Mouse (Mus musculus): ENCODE results near the gene Ube2q2. TPM values are rescaled to one million over a fixed set of nuclear protein-coding genes. Genes with fewer than 3 reads are reported as not detected.

The Ube2q2 gene
- total and polyA plus RNA-seq, 2 experiments from 2014 or later = 22.0 to 23.5 TPM

- Histone ChIP-seq H3K9ac (replicated peaks; ENCODE audit: low read depth, low read length) (no peak overlapping the region), H3K27me3 (ENCODE audit: control insufficient read depth, insufficient read depth, low read length) (no peaks in the 10 kb centered on the region), H3K9me3 (replicated peaks; ENCODE audit: control insufficient read depth, low read length) (no peaks in the 10 kb centered on the region), H3K27ac (ENCODE audit: low read depth) (no peak overlapping the region), H3K4me1 (ENCODE audit: control insufficient read depth, insufficient read depth) (no peaks in the 10 kb centered on the region), H3K4me2 (ENCODE audit: low read depth, low read length) (no peak overlapping the region), H3K4me3 (ENCODE audit: low read depth, low read length) (no peak overlapping the region), H3K36me3 (replicated peaks; ENCODE audit: control insufficient read depth, insufficient read depth, low read length) (no peaks in the 10 kb centered on the region)
- DNase-seq (ENCODE audit: low spot score) (no peak), ATAC-seq (ENCODE audit: insufficient read depth, low read depth) (no peak)
- WGBS = 78% methylated on average over 1 of the region's 1 CpGs
- TF ChIP-seq CTCF (IDR thresholded peaks at IDR 0.05; ENCODE audit: low read depth) (no peak), EP300 (IDR thresholded peaks at IDR 0.05; ENCODE audit: low read depth) (no peak)
Observed at GRCm38 (mm10) chr9:55114752-55115151, 33.9 kb upstream of the Ube2q2 start.

- TF ChIP-seq EP300 (IDR thresholded peaks at IDR 0.05; ENCODE audit: low read depth) (no peak), CTCF (IDR thresholded peaks at IDR 0.05; ENCODE audit: low read depth) (no peak)
- ATAC-seq (ENCODE audit: insufficient read depth, low read depth) (no peak), DNase-seq (ENCODE audit: low spot score) (no peak)
- Histone ChIP-seq H3K9me3 (replicated peaks; ENCODE audit: control insufficient read depth, low read length) (no peaks in the 10 kb centered on the region), H3K36me3 (replicated peaks; ENCODE audit: control insufficient read depth, insufficient read depth, low read length) (no peaks in the 10 kb centered on the region), H3K4me2 (ENCODE audit: low read depth, low read length) (no peak overlapping the region), H3K4me3 (ENCODE audit: low read depth, low read length) (no peak overlapping the region), H3K9ac (replicated peaks; ENCODE audit: low read depth, low read length) (no peak overlapping the region), H3K4me1 (ENCODE audit: control insufficient read depth, insufficient read depth) (no peaks in the 10 kb centered on the region), H3K27ac (ENCODE audit: low read depth) (no peak overlapping the region), H3K27me3 (ENCODE audit: control insufficient read depth, insufficient read depth, low read length) (no peaks in the 10 kb centered on the region)
- WGBS = 90% methylated on average over 5 of the region's 5 CpGs
Observed at GRCm38 (mm10) chr9:55117293-55118055, 31.2 kb upstream of the Ube2q2 start.

- H3K4me2 ChIP-seq (ENCODE audit: low read depth, low read length) = no peak overlapping the region
- TF ChIP-seq EP300 (IDR thresholded peaks at IDR 0.05; ENCODE audit: low read depth) (no peak), CTCF (IDR thresholded peaks at IDR 0.05; ENCODE audit: low read depth) (no peak)
- ATAC-seq (ENCODE audit: insufficient read depth, low read depth) = no peak
- 60% methylated on average over 3 of the region's 3 CpGs for WGBS
- no peak overlapping the region for H3K9ac ChIP-seq (replicated peaks; ENCODE audit: low read depth, low read length)
- DNase-seq (ENCODE audit: low spot score) = no peak
- no peaks in the 10 kb centered on the region for H3K9me3 ChIP-seq (replicated peaks; ENCODE audit: control insufficient read depth, low read length)
- H3K27ac ChIP-seq (ENCODE audit: low read depth) = no peak overlapping the region
- no peaks in the 10 kb centered on the region for H3K27me3 ChIP-seq (ENCODE audit: control insufficient read depth, insufficient read depth, low read length)
- H3K36me3 ChIP-seq (replicated peaks; ENCODE audit: control insufficient read depth, insufficient read depth, low read length) = no peaks in the 10 kb centered on the region
- no peaks in the 10 kb centered on the region for H3K4me1 ChIP-seq (ENCODE audit: control insufficient read depth, insufficient read depth)
- no peak overlapping the region for H3K4me3 ChIP-seq (ENCODE audit: low read depth, low read length)
Observed at GRCm38 (mm10) chr9:55122586-55122985, 26.1 kb upstream of the Ube2q2 start.

GRCm38 (mm10) chr9:55125735-55126134 is 22.9 kb upstream of the Ube2q2 start:
- H3K9ac ChIP-seq (replicated peaks; ENCODE audit: low read depth, low read length) = no peak overlapping the region
- H3K4me3 ChIP-seq (ENCODE audit: low read depth, low read length) = no peak overlapping the region
- H3K27me3 ChIP-seq (ENCODE audit: control insufficient read depth, insufficient read depth, low read length) = no peaks in the 10 kb centered on the region
- WGBS = 66% methylated on average over 7 of the region's 7 CpGs
- ATAC-seq (ENCODE audit: insufficient read depth, low read depth) (no peak), DNase-seq (ENCODE audit: low spot score) (no peak)
- H3K4me1 ChIP-seq (ENCODE audit: control insufficient read depth, insufficient read depth) = no peaks in the 10 kb centered on the region
- no peak for TF ChIP-seq EP300 (IDR thresholded peaks at IDR 0.05; ENCODE audit: low read depth)
- no peak for TF ChIP-seq CTCF (IDR thresholded peaks at IDR 0.05; ENCODE audit: low read depth)
- H3K9me3 ChIP-seq (replicated peaks; ENCODE audit: control insufficient read depth, low read length) = no peaks in the 10 kb centered on the region
- H3K27ac ChIP-seq (ENCODE audit: low read depth) = no peak overlapping the region
- no peaks in the 10 kb centered on the region for H3K36me3 ChIP-seq (replicated peaks; ENCODE audit: control insufficient read depth, insufficient read depth, low read length)
- H3K4me2 ChIP-seq (ENCODE audit: low read depth, low read length) = no peak overlapping the region

DNA sequence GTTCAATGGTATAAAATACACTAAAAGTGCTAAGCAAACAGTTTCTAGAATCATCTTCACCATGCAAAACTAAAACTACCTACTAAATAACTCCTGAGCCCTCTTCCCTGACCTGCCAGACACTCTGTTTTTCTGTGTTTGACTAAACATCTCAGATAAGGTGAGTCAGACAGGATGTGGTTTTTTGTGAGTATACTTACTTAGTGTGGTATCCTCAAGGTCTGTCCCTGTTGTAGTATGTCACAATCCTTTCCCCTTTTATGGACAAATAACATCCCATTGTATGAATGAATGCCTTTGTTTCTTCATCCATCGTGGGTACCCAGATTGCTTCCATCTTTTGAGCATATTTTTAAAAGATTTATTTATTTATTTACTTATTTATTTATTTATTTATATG is 22.4 kb upstream of the Ube2q2 start:
- ATAC-seq (ENCODE audit: insufficient read depth, low read depth) = no peak
- 68% methylated on average over 1 of the region's 1 CpGs for WGBS
- Histone ChIP-seq H3K4me3 (ENCODE audit: low read depth, low read length) (no peak overlapping the region), H3K4me1 (ENCODE audit: control insufficient read depth, insufficient read depth) (no peaks in the 10 kb centered on the region), H3K9ac (replicated peaks; ENCODE audit: low read depth, low read length) (no peak overlapping the region), H3K27ac (ENCODE audit: low read depth) (no peak overlapping the region), H3K36me3 (replicated peaks; ENCODE audit: control insufficient read depth, insufficient read depth, low read length) (no peaks in the 10 kb centered on the region), H3K4me2 (ENCODE audit: low read depth, low read length) (no peak overlapping the region), H3K27me3 (ENCODE audit: control insufficient read depth, insufficient read depth, low read length) (no peaks in the 10 kb centered on the region), H3K9me3 (replicated peaks; ENCODE audit: control insufficient read depth, low read length) (no peaks in the 10 kb centered on the region)
- TF ChIP-seq EP300 (IDR thresholded peaks at IDR 0.05; ENCODE audit: low read depth) = no peak
- no peak for TF ChIP-seq CTCF (IDR thresholded peaks at IDR 0.05; ENCODE audit: low read depth)
- DNase-seq (ENCODE audit: low spot score) = no peak

- Histone ChIP-seq H3K27ac (ENCODE audit: low read depth) (no peak overlapping the region), H3K9me3 (replicated peaks; ENCODE audit: control insufficient read depth, low read length) (no peaks in the 10 kb centered on the region), H3K4me2 (ENCODE audit: low read depth, low read length) (no peak overlapping the region), H3K4me1 (ENCODE audit: control insufficient read depth, insufficient read depth) (peaks cover 5% of the 10 kb centered on the region), H3K9ac (replicated peaks; ENCODE audit: low read depth, low read length) (no peak overlapping the region), H3K4me3 (ENCODE audit: low read depth, low read length) (no peak overlapping the region), H3K27me3 (ENCODE audit: control insufficient read depth, insufficient read depth, low read length) (no peaks in the 10 kb centered on the region), H3K36me3 (replicated peaks; ENCODE audit: control insufficient read depth, insufficient read depth, low read length) (no peaks in the 10 kb centered on the region)
- ATAC-seq (ENCODE audit: insufficient read depth, low read depth) (no peak), DNase-seq (ENCODE audit: low spot score) (no peak)
- TF ChIP-seq CTCF (IDR thresholded peaks at IDR 0.05; ENCODE audit: low read depth) (no peak), EP300 (IDR thresholded peaks at IDR 0.05; ENCODE audit: low read depth) (no peak)
Observed at GRCm38 (mm10) chr9:55131851-55132250, 16.8 kb upstream of the Ube2q2 start.

Measured in heart, postnatal 0 days (tissue).